Mouse (Mus musculus) common myeloid progenitor, adult 5-6 weeks (primary cell): ENCODE measurements around the gene Gimap3. TPM values are rescaled to one million over a fixed set of nuclear protein-coding genes. Genes with fewer than 3 reads are reported as not detected.

ENCODE experiments used
- ATAC-seq: replicated peaks from 2 replicates; pipeline ENCODE4 v1.8.0; 2016; ENCODE audit warnings: low read depth, mild to moderate bottlenecking, moderate TSS enrichment, inconsistent platforms; ENCODE audit not compliant: poor library complexity, severe bottlenecking
- total RNA-seq: library from RNA; stranded (forward); fragments of 200-1000, 187-1606 nt; gene quantifications from 2 replicates; pipeline ENCODE4 v1.2.3, GENCODE M21; 2017

The Gimap3 gene
- total RNA-seq, 1 experiment from 2014 or later = 0.69 TPM

- peak; percentile 85 for ATAC-seq
These were observed 24.4 kb downstream of the Gimap3 start, which contains the start of gene Gimap5 for GRCm38 (mm10) chr6:48745959-48746889. Gene Gimap5 (plus strand): TSS chr6:48746197.

GRCm38 (mm10) chr6:48745490-48745889, 25.2 kb downstream of the Gimap3 start:
- ATAC-seq = no peak

GRCm38 (mm10) chr6:48742422-48743351, 28.0 kb downstream of the Gimap3 start:
- no peak for ATAC-seq

GRCm38 (mm10) chr6:48741711-48742206, 28.9 kb downstream of the Gimap3 start:
- no peak for ATAC-seq

GRCm38 (mm10) chr6:48741273-48741672, 29.4 kb downstream of the Gimap3 start:
- no peak for ATAC-seq

- ATAC-seq = no peak
These were observed 30.0 kb downstream of the Gimap3 start for GRCm38 (mm10) chr6:48740501-48741169.

- no peak for ATAC-seq
These were observed 30.9 kb downstream of the Gimap3 start for GRCm38 (mm10) chr6:48739780-48740055.

GRCm38 (mm10) chr6:48738961-48739779, 31.5 kb downstream of the Gimap3 start, which contains the start of gene Gimap1:
Gene Gimap1 (plus strand): TSS chr6:48739054.
- ATAC-seq = peak; percentile 81

GRCm38 (mm10) chr6:48737688-48738087, 33.0 kb downstream of the Gimap3 start:
- ATAC-seq = no peak

- peak; percentile 24 for ATAC-seq
These were observed 33.6 kb downstream of the Gimap3 start for GRCm38 (mm10) chr6:48737053-48737452.

GRCm38 (mm10) chr6:48733660-48734059, 37.0 kb downstream of the Gimap3 start:
- ATAC-seq = no peak

- ATAC-seq = peak; percentile 46
These were observed 37.8 kb downstream of the Gimap3 start for GRCm38 (mm10) chr6:48732864-48733304.

- ATAC-seq = no peak
These were observed 42.9 kb downstream of the Gimap3 start for GRCm38 (mm10) chr6:48727761-48728160.

GRCm38 (mm10) chr6:48725476-48725875, 45.2 kb downstream of the Gimap3 start:
- ATAC-seq = no peak

- no peak for ATAC-seq
These were observed 47.2 kb downstream of the Gimap3 start for GRCm38 (mm10) chr6:48723468-48723867.

- no peak for ATAC-seq
These were observed 50.3 kb downstream of the Gimap3 start for GRCm38 (mm10) chr6:48720326-48720725.

- ATAC-seq = peak; percentile 68
These were observed 52.2 kb downstream of the Gimap3 start, which contains the start of the genes Gm28053 and Gimap7 for GRCm38 (mm10) chr6:48718455-48718854. Gene Gm28053 (plus strand): TSS chr6:48718607. Gene Gimap7 (plus strand): TSS chr6:48718621.
